Mouse (Mus musculus): ENCODE measurements around the gene Slc6a16. TPM values are rescaled to one million over a fixed set of nuclear protein-coding genes. Genes with fewer than 3 reads are reported as not detected.

Slc6a16 gene
- polyA plus RNA-seq, 1 experiment from 2014 or later, result 0.10 TPM

DNA sequence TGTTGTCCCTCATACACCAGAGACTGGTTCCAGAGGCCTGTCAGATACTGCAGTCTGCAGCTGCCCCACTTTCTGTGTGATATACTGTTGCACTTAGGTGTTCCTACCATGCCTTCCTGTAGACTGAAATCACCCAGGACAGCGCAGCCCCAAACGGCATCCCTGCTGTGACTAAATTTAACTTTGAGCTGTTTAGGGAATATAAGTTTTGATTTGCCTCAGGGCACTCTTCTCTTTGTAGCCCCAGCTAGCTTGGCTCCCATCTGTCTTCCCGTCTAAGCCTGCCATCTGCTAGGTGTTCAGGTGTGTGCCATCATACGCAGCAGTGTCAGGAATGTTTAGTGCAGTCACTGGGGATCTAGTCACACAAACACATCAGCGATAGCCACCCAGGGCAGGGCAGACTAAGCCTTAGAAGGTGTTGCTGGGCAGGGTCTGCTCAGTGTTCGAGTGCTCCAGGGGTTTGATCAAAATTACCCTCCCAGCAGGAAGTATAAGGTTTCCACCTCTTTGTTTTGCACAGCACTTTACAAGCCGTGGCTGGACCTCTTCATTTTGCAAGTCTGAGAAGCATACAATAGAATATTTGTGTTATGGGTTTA lies 22.2 kb downstream of the Slc6a16 start:
- Histone ChIP-seq H3K9me3 (replicated peaks) (no peaks in the 10 kb centered on the region), H3K27me3 (0 out of 2 replicates have a peak, but pooled peaks cover 4% of the 10 kb centered on the region), H3K9ac (no peak overlapping the region), H3K4me3 (replicated peaks) (no peak overlapping the region), H3K36me3 (no peaks in the 10 kb centered on the region), H3K4me1 (peaks cover 2% of the 10 kb centered on the region; the same call in 1 of the 2 replicates), H3K27ac (no peak overlapping the region), H3K4me2 (no peak overlapping the region)
- WGBS, result 54% methylated on average over 7 of the region's 7 CpGs
- no peak for ATAC-seq (replicated peaks; ENCODE audit: low FRiP score)

DNA sequence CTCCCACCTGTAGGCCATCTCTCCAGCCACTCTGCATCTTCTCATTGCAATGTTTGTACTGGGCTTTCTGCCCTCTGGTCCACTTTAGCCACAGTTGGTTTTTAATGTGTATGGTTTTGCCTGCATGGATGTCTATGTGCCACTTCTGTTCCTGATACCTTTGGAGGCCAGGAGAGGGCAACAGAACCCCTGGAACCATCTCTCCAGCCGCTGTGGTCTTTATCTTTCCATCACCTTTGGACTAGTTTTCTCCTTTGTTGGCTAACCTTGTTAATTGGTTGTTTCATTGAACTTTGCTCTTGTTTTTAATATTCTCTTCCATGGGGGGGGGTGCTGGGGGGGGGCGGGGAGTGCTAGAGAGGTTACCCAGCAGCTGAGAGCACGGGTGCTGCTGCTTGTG lies 23.5 kb downstream of the Slc6a16 start:
- H3K36me3 ChIP-seq, result no peaks in the 10 kb centered on the region
- peaks cover 2% of the 10 kb centered on the region; the same call in 1 of the 2 replicates for H3K4me1 ChIP-seq
- H3K9me3 ChIP-seq (replicated peaks), result no peaks in the 10 kb centered on the region
- H3K9ac ChIP-seq, result no peak overlapping the region
- 0 out of 2 replicates have a peak, but pooled peaks cover 12% of the 10 kb centered on the region for H3K27me3 ChIP-seq
- H3K27ac ChIP-seq, result no peak overlapping the region
- no peak overlapping the region for H3K4me2 ChIP-seq
- no peak overlapping the region for H3K4me3 ChIP-seq (replicated peaks)
- ATAC-seq (replicated peaks; ENCODE audit: low FRiP score), result no peak
- 72% methylated on average over 3 of the region's 3 CpGs for WGBS

DNA sequence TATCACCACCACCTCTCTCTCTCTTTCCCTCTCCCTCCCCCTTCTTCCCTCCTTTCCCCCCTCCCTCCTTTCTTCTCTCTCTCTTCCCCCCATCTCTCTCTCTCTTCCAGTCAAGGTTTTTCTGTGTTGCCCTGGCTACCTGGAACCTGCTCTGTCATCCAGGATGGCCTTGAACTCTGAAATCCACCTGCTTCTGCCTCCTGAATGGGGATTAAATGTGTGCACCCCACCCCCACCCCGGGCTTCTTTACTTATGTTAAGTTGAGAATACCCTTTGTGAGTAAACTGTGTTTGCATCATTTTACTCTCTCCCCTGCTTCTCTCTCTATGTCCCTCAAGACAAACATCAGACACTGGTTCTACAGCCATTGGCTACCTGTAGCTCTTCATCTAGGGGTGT lies 24.6 kb downstream of the Slc6a16 start:
- no peak for ATAC-seq (replicated peaks; ENCODE audit: low FRiP score)

DNA sequence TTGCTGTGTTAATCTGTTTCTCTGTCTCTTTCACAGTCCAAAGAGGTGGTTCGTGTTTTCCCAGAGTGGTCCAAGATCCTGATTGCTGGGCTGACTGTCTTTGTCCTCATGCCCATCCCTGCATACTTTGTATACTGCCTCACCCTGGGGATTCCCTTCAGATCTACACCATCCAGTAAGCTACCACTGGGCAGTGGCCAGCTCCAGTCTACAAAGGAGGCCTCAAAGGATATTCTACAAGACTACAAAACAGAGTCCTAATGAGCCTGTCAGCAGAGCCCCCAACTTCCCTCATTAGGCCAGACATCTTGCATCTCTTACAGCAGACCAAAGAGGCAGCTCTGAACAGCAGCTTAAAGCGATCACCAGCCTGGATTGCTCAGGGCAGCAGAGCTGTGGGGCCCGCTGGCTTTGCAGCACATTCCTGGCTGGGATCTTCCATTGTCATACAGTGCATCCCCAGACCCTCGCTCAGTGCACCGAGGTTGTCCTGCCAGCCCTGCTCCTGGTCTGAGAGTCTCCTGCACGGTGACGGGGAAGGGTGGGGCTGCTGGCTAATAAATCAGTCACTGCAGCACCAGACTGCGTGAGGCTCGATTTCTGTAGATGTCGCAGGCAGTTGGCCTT lies 32.0 kb downstream of the Slc6a16 start:
- Histone ChIP-seq H3K4me3 (replicated peaks) (no peak overlapping the region), H3K9ac (no peak overlapping the region), H3K4me1 (peaks cover 11% of the 10 kb centered on the region), H3K4me2 (no peak overlapping the region), H3K9me3 (replicated peaks) (no peaks in the 10 kb centered on the region), H3K36me3 (no peaks in the 10 kb centered on the region), H3K27ac (no peak overlapping the region), H3K27me3 (peaks cover 15% of the 10 kb centered on the region; the same call in 1 of the 2 replicates)
- WGBS, result 41% methylated on average over 10 of the region's 10 CpGs
- no peak for ATAC-seq (replicated peaks; ENCODE audit: low FRiP score)

More for the DNA sequence above, 24.6 kb downstream of the Slc6a16 start:
- H3K36me3 ChIP-seq, result no peaks in the 10 kb centered on the region
- no peak overlapping the region for H3K27ac ChIP-seq
- H3K4me2 ChIP-seq, result no peak overlapping the region
- WGBS, result 90% methylated on average over 1 of the region's 1 CpGs
- H3K27me3 ChIP-seq, result 0 out of 2 replicates have a peak, but pooled peaks cover 13% of the 10 kb centered on the region
- H3K9ac ChIP-seq, result no peak overlapping the region
- H3K4me3 ChIP-seq (replicated peaks), result no peak overlapping the region
- H3K9me3 ChIP-seq (replicated peaks), result no peaks in the 10 kb centered on the region
- H3K4me1 ChIP-seq, result peaks cover 2% of the 10 kb centered on the region; the same call in 1 of the 2 replicates

DNA sequence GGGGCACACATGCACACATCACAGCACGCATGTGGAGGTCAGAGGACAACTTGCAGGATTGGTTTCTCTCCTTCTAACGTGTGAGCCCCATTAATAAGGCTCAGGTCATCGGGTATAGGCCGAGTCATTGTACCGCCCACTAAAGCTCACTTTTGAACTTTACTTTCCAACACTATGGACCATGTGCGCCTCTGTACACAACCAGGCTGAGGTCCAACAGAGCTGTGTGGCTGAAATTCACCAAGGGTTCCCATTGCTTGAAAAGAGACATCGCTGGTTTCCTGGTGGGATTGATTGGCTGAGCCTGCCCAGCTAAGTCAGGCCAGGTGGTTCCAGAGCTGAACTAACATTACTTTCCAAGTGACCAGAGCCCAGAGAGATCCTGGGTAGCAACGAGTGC lies 32.8 kb downstream of the Slc6a16 start:
- H3K36me3 ChIP-seq, result no peaks in the 10 kb centered on the region
- H3K9me3 ChIP-seq (replicated peaks), result no peaks in the 10 kb centered on the region
- peaks cover 9% of the 10 kb centered on the region for H3K4me1 ChIP-seq
- no peak overlapping the region for H3K4me3 ChIP-seq (replicated peaks)
- H3K27me3 ChIP-seq, result peaks cover 13% of the 10 kb centered on the region; the same call in 1 of the 2 replicates
- no peak overlapping the region for H3K4me2 ChIP-seq
- no peak for ATAC-seq (replicated peaks; ENCODE audit: low FRiP score)
- 90% methylated on average over 8 of the region's 8 CpGs for WGBS
- H3K9ac ChIP-seq, result no peak overlapping the region
- no peak overlapping the region for H3K27ac ChIP-seq

DNA sequence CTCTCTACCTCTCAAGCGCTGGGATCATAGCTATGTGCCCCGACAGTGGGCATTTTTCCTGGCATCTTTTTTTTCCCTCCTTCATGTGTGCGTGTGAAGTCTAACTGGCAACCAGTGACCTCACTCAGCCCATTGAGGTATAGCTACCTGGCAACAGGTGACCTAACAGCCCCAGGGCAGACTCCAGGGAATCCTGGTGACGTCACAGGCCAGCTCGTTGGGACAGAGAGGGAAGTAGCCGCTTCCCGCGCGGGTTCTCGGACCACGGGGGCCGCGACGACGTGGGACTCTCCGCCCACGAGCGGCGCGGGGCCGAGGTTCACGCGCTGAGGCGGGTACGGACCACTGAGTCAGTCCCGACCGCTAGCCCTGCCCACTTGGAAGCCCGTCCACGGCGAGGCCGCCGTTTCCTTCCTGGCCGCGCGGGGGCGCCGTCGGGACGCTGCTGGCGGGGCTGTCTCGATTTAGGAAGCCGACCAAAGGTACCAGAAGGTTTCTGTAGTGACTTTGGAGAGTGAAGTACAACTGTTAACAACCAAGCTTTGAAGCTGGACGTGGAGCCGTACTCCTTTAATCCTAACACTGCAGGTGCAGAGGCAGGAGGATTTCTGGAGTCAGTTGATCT lies 36.4 kb downstream of the Slc6a16 start, which contains the start of gene Slc6a21:
TSS of gene Slc6a21 (plus strand) at position 378 of the 625 bp plus-strand sequence.
- Histone ChIP-seq H3K4me3 (replicated peaks) (peak within 1 kb of the TSS; percentile 47), H3K9ac (peak within 1 kb of the TSS; percentile 49), H3K36me3 (no peaks in the 10 kb centered on the region), H3K27ac (no peak within 1 kb of the TSS), H3K4me2 (peak within 1 kb of the TSS; percentile 81), H3K27me3 (peaks cover 6% of the 10 kb centered on the region; the same call in 1 of the 2 replicates), H3K9me3 (replicated peaks) (no peaks in the 10 kb centered on the region), H3K4me1 (peaks cover 9% of the 10 kb centered on the region)
- 7% methylated on average over 44 of the region's 44 CpGs for WGBS
- ATAC-seq (replicated peaks; ENCODE audit: low FRiP score), result no peak; the same call in 1 of the 2 replicates

DNA sequence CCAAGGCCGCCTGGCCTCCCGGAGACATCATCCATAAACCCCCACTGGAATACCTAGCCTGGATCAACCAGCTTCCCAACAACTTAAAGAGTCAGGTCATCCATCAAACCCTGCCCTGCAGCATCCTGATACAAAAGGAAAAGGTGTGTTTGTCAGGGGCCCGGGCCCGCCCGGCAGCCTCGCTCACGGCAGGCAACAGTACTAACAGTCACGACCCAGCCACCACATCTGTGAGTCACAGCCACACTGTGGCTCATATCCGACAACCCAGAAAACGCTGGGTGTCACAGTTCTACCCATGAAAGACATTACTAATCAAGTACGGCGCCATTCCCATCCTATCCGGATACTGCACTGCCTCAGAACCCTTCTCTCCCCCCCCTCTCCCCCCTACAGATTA lies 45.6 kb downstream of the Slc6a16 start:
- Histone ChIP-seq H3K27me3 (no peaks in the 10 kb centered on the region), H3K4me2 (no peak overlapping the region), H3K4me3 (replicated peaks) (no peak overlapping the region), H3K9ac (no peak overlapping the region), H3K36me3 (no peaks in the 10 kb centered on the region), H3K9me3 (replicated peaks) (no peaks in the 10 kb centered on the region), H3K4me1 (no peaks in the 10 kb centered on the region), H3K27ac (no peak overlapping the region)
- 83% methylated on average over 13 of the region's 13 CpGs for WGBS
- no peak for ATAC-seq (replicated peaks; ENCODE audit: low FRiP score)

DNA sequence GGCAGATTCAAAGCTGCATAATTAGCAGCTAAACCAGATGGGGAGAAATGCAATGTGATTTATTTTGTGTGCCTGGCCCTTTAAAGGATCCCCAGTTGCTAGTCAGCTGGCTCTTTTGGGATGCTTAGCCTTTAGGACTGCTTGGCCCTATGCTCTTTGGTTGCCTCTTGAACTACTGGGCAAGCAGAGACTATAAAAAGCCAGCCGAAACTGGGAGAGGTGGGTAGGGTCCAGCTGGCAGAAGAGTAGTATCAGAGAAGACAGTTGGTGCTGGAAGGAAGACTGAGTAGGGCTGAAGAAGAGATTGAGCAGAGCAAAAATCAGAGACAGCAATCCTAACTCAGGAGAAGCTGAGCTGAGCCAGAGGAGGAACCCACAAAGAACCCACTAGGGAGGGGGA lies 55.7 kb downstream of the Slc6a16 start:
- Histone ChIP-seq H3K9ac (no peak overlapping the region), H3K27me3 (0 out of 2 replicates have a peak, but pooled peaks cover 5% of the 10 kb centered on the region), H3K4me2 (no peak overlapping the region), H3K4me3 (replicated peaks) (no peak overlapping the region), H3K4me1 (0 out of 2 replicates have a peak, but pooled peaks cover 8% of the 10 kb centered on the region), H3K9me3 (replicated peaks) (no peaks in the 10 kb centered on the region), H3K27ac (no peak overlapping the region), H3K36me3 (no peaks in the 10 kb centered on the region)
- no peak for ATAC-seq (replicated peaks; ENCODE audit: low FRiP score)
- 56% methylated on average over 1 of the region's 1 CpGs for WGBS

DNA sequence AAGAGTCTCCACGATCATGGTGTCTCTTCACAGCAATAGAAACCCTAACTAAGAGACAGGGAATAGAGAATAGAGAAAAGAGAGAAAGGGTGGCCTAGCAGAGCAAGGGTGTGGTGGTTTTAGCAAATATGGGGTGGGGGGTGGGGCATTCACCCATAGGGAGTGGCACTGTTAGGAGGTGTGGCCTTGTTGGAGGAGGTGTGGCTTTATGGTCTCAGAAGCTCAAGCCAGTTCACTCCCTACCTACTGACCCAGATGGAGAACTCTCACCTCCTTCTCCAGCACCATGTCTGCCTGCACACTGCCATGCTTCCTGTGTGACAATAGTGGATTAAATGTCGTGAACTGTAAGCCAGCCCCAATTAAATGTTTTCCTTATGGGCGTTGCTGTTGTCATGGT lies 56.7 kb downstream of the Slc6a16 start:
- WGBS, result 67% methylated on average over 3 of the region's 3 CpGs
- H3K9ac ChIP-seq, result no peak overlapping the region
- H3K9me3 ChIP-seq (replicated peaks), result no peaks in the 10 kb centered on the region
- H3K4me2 ChIP-seq, result no peak overlapping the region
- H3K4me1 ChIP-seq, result 0 out of 2 replicates have a peak, but pooled peaks cover 8% of the 10 kb centered on the region
- no peak for ATAC-seq (replicated peaks; ENCODE audit: low FRiP score)
- no peak overlapping the region for H3K4me3 ChIP-seq (replicated peaks)
- no peak overlapping the region for H3K27ac ChIP-seq
- H3K36me3 ChIP-seq, result no peaks in the 10 kb centered on the region
- 0 out of 2 replicates have a peak, but pooled peaks cover 5% of the 10 kb centered on the region for H3K27me3 ChIP-seq

DNA sequence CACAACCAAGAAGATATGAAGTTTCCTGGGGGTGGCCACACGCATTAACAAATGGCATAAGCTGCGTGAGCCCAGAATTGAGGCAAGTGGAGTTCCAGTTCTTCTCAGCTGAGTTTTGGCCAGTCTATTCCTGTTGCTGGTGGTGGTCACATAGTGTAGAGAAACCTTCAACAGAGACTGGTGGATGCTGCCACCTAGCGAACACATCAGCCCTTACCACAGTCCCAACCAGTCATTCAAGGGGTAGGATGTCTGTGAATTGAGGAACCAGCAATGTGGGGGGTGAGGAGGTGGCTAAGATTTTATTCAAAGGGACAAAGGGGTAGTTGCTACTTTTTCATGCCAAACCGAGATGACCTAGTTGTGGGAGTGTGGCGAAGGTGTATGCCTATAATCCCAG lies 58.9 kb downstream of the Slc6a16 start:
- H3K4me2 ChIP-seq, result no peak overlapping the region
- WGBS, result 11% methylated on average over 5 of the region's 5 CpGs
- ATAC-seq (replicated peaks; ENCODE audit: low FRiP score), result peak; percentile 87
- H3K27me3 ChIP-seq, result 0 out of 2 replicates have a peak, but pooled peaks cover 5% of the 10 kb centered on the region
- no peak overlapping the region for H3K27ac ChIP-seq
- H3K36me3 ChIP-seq, result peaks cover 10% of the 10 kb centered on the region; the same call in 1 of the 2 replicates
- H3K9ac ChIP-seq, result no peak overlapping the region
- no peaks in the 10 kb centered on the region for H3K9me3 ChIP-seq (replicated peaks)
- no peak overlapping the region for H3K4me3 ChIP-seq (replicated peaks)
- peaks cover 13% of the 10 kb centered on the region; the same call in 1 of the 2 replicates for H3K4me1 ChIP-seq

DNA sequence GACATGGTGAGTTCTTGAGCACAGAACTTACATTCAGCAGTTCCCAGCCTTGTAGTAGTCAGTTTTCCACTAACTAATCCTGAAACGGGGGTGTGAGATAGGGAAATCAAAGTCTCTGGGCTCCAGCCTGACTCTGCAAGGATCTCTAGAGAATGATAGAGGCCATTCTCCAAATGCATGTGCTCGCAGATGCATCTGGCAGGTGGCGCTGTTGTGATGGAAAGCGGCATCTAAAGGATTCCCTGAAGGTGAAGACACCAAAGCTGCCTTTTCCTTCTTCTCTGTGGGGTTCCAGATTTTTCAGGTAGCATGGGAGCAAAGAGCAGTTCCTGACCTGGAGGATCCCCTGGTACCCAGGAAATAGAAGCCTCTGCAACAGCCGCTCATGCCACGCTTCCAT lies 59.4 kb downstream of the Slc6a16 start:
- H3K9me3 ChIP-seq (replicated peaks), result no peaks in the 10 kb centered on the region
- ATAC-seq (replicated peaks; ENCODE audit: low FRiP score), result no peak
- no peak overlapping the region for H3K27ac ChIP-seq
- no peak overlapping the region for H3K4me2 ChIP-seq
- H3K27me3 ChIP-seq, result 0 out of 2 replicates have a peak, but pooled peaks cover 5% of the 10 kb centered on the region
- H3K36me3 ChIP-seq, result peaks cover 10% of the 10 kb centered on the region; the same call in 1 of the 2 replicates
- 18% methylated on average over 6 of the region's 6 CpGs for WGBS
- no peak overlapping the region for H3K9ac ChIP-seq
- H3K4me1 ChIP-seq, result peaks cover 18% of the 10 kb centered on the region; the same call in 1 of the 2 replicates
- H3K4me3 ChIP-seq (replicated peaks), result no peak overlapping the region

DNA sequence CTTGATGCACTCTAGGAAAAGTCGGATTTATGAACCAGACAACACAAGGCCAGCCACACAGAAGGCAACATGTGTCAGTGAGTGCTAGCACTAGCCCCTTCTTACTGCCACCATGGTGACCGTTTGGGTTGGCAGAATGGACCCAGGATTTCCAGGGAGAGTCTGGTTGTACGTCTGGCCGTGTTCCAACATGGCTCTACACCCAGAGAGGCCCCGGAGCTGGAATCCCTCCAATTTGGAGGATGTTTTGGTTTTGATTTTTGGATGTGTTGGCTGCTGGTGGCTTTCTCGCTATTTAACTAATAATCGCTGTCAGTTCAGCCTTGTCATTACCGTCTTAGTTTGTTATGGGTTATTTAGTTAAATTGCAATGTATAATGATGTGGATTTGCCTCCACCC lies 61.7 kb downstream of the Slc6a16 start:
- Histone ChIP-seq H3K9me3 (replicated peaks) (no peaks in the 10 kb centered on the region), H3K9ac (no peak overlapping the region), H3K27ac (no peak overlapping the region), H3K4me2 (no peak overlapping the region), H3K36me3 (peaks cover 16% of the 10 kb centered on the region), H3K4me1 (peaks cover 22% of the 10 kb centered on the region; the same call in 1 of the 2 replicates), H3K4me3 (replicated peaks) (no peak overlapping the region), H3K27me3 (no peaks in the 10 kb centered on the region)
- WGBS, result 79% methylated on average over 8 of the region's 8 CpGs
- no peak for ATAC-seq (replicated peaks; ENCODE audit: low FRiP score)
